Mouse (Mus musculus) kidney, postnatal 14 days (tissue): ENCODE results near the gene Tcp11.

Experiments used
- DNase-seq: peaks from one replicate; pipeline ENCODE4 v3.0.0; 2022; ENCODE audit warnings: mixed read lengths

The Tcp11 gene

GRCm38 (mm10) chr17:28080045-28080816 lies at the start of gene Tcp11:
Gene Tcp11, minus strand, starts transcription at chr17:28080639.
- DNase-seq = peak; percentile 67

DNA sequence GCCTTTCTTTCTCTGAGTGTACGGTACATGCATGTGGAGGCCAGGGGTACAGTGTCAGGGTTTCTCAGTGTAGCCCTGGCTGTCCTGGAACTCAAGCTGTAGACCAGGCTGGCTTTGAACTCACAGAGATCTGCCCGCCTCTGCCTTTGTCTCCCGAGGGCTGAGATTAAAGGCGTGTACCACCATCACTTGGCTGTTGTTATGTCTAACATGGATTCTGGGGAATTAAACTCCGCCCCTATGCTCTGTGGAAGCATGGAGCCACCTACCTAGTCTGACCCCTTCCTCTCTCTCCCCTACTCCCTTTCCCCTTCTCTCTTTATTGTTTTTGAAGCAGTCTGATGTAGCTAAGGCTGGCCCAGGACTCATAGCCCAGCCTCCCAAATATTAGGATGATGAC lies 49.4 kb upstream of the Tcp11 start:
- no peak for DNase-seq

- DNase-seq = no peak
Measured at GRCm38 (mm10) chr17:28124368-28124767, 43.9 kb upstream of the Tcp11 start.

DNA sequence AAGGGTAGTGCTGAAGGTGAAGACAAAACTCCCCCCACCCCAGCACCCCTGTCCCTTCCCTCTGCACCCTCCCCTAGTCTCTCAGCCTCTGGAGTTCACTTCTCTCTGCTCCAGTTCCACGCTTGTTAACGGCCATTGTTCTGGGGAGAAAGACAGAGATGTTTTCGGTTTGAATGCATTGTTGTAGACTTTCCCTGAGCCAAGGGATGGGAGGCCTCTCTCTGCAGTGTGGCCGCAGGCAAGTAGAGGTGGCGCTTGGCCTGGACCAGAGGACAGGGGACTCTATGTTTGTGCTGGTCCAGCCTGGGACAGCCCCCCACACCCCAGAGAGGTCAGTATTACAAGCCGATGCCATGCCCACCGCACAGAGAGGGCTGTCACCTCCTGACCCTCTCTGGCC lies 43.2 kb upstream of the Tcp11 start:
- DNase-seq = no peak

DNA sequence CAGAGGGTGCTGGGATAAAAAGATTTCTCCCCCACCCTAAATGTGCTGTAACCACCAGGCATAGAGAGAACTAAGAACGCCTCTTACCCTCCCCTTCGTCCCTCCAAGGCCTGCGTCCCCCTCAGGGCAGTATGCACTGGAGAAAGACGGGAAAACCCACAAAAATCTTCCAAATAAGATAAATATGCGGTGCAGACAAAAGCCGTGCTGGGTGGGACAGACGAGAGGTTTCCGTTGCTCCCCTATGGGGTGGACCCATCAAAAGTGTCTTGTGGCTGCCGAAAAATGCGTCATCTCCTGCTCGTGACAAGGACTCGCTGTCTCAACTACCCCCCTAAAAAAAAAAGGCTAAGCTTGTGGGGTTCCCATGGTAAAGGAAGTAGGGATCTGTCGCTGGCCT lies 42.5 kb upstream of the Tcp11 start:
- no peak for DNase-seq

- no peak for DNase-seq
Measured at GRCm38 (mm10) chr17:28120460-28120859, 40.0 kb upstream of the Tcp11 start.

- no peak for DNase-seq
Measured at GRCm38 (mm10) chr17:28117451-28118209, 37.2 kb upstream of the Tcp11 start.

- DNase-seq = no peak
Measured at GRCm38 (mm10) chr17:28116335-28116734, 35.9 kb upstream of the Tcp11 start.

DNA sequence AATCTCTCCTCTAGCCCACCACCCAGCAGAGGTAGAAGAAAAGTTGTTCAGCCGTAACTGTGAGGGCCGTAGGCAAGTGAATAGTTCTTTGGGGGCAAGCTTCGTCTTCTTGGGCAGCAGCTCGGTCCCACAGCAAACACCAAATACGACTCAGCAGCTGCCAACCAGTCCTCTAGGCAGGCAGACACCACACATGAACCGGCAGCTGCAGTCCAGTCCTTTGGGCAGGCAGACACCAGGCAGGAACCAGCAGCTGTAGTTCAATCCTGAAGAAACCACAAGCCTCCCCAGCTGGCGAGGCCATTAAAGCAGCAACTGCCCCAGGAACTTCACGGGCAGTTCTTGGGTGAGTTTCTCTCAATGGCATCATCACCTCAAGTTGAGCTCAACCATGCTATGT lies 31.8 kb upstream of the Tcp11 start:
- DNase-seq = no peak

- DNase-seq = no peak
Measured at GRCm38 (mm10) chr17:28107275-28107674, 26.8 kb upstream of the Tcp11 start.

DNA sequence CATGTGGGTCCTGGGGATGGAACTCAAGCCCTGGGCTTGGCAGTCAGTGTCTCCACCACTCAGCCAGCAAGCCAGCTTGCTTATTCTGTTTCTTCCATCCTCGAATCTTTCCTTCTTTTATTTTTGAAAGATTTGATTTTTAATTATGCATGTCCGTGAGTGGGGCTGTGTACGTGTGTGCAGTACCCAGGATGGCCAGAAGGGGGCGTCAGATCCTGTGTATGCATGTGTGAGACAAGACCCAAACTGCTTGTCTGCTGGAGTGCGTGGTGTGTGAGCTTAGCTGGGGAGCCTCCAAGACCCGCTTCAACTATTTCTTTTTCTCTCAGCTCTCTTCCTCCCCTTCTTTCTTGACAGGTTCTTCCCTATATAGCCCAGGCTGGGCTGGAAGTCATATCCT lies 25.9 kb upstream of the Tcp11 start:
- no peak for DNase-seq

- no peak for DNase-seq
Measured at GRCm38 (mm10) chr17:28104416-28104815, 24.0 kb upstream of the Tcp11 start.

GRCm38 (mm10) chr17:28101902-28102319 lies 21.5 kb upstream of the Tcp11 start:
- DNase-seq = no peak

DNA sequence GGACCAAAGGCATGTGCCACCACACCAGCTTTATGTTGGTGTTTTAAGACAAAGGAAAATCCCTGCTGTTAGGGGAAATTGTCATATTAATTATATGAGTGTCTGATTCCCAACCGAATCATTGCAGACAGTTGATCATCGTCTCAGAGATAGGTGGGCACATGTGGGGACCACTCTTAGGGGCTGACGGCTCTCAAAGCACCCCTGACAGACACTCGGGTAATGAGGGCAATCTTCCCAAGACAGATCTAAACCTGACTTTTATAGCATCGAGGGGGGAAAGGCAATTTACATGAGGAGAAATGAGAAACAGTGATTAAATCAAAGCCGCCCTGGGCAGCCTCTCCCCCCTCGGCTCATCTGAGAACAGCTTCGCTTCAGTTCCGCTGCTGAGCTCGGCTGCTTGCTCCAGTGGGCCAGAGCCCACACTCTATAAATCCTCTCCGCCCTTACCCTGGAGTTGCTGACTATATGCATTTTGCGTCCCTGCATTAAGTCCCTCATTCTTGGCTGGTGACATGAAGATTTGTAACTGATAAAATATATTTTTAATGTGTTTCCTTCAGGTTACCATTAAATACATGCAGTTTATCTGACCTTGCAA lies 20.9 kb upstream of the Tcp11 start:
- DNase-seq = no peak

- no peak for DNase-seq
Measured at GRCm38 (mm10) chr17:28100669-28101068, 20.2 kb upstream of the Tcp11 start.

- DNase-seq = no peak
Measured at GRCm38 (mm10) chr17:28099086-28099485, 18.6 kb upstream of the Tcp11 start.

- no peak for DNase-seq
Measured at GRCm38 (mm10) chr17:28097308-28097707, 16.9 kb upstream of the Tcp11 start.

DNA sequence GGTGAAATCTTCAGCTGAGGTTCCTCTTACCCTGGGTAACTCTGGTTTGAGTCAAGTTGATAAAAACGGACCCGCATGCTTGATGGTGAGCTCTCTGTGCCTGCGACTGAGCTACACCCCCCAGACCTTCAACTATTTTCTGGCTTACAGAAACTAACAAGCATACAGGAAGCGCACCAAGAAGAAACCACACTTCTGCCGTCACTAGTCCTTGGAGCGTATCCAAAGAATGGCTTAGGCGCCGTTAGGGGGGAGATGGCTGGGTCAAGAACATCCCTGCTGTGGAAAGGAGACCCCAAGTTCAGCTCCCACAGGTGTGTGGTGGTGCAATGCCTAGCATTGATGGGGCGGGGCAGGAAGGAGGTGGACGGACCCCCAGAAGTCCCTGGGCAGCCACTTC lies 16.0 kb upstream of the Tcp11 start:
- DNase-seq = no peak

- no peak for DNase-seq
Measured at GRCm38 (mm10) chr17:28093837-28094236, 13.4 kb upstream of the Tcp11 start.

DNA sequence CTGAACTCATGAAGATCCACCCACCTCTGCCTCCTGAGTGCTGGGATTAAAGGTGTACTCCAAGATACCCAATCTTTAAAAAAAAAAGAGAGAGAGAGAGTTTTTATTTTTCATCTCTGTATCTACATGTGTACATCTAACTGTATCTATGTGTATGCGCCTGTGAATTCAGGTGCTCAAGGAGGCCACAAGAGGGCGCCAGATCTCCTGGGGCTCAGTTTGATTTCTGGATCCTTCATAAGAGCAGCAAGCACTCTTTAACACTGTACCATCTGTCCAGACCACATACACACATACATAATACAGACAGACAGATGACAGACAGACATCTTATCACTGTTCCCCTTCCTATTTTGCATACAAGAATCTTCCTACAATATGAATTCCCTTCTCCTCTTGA lies 11.9 kb upstream of the Tcp11 start:
- DNase-seq = no peak

GRCm38 (mm10) chr17:28088718-28089117 lies 8.3 kb upstream of the Tcp11 start:
- DNase-seq = no peak

DNA sequence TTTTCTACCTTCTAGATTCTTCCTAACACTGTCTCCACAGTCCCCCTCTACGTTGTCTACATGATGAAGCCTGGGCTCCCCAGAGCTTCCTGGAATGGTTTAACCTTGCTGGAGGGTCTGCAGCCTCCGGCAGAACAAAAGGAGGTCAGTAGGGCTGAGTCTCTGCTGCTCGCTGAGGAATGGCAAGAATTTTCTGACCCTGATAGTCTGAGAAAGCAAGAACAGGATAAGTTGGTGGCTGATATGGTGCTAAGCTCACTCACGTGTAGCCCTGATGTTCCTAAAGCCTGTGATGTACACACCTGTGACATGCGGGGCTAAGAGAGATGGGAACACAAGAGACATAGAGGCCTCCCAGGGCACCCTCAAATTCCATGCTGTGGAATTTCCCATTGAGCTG lies 7.0 kb upstream of the Tcp11 start:
- no peak for DNase-seq

DNA sequence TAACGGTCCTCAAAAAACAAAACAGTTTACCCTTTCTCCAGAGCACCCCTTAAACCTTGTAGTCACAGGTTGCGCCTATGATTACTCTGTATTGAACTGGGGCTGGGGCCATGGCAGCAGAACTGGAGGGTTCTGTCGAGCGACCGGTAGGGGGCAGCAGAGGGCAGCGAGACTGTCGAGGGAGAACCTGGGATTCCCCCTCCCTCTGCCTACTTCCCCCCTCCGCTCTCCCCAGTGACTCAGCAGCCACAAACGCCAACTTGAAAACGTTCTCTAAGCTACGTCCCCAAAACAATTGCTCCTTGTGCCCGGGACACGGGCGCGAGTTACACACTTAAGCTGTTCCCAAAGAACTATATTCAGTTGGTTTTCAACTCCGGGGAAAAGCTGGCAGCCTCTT lies 4.5 kb upstream of the Tcp11 start:
- DNase-seq = peak; percentile 89

DNA sequence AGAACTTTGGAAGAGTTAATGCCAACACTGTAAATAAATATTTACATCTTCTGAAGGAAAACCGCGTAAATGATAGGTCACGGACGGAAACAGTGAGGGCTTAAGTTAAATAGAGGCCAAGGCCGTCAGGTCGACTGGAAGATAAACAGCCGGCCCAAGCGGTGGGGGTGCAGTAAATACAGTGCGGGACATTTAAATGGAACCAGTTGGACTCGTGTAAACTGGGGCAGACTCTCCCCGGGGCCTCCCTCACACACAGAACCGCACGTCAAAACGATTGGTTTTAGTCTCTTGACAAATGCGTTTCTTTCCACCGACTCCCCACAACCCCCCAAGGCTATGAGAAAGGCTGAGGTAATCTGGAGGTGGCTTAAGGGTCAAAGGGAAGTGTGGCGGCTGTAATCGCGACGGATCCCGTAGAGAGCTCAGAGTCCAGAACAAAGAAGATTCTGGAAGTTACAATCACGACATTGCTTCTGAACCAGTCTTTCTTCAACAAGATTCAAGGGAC lies 4.0 kb upstream of the Tcp11 start:
- no peak for DNase-seq
